Mouse (Mus musculus) brain, embryonic 14.5 days (tissue): ENCODE results near the gene Trim7.

ENCODE experiments used
- CTCF ChIP-seq: fragments of 200-500 bp; IDR thresholded peaks from 2 replicates; pipeline ENCODE4 v1.5.1; 2012; ENCODE audit warnings: inconsistent platforms, mild to moderate bottlenecking, moderate library complexity, borderline replicate concordance; ENCODE audit not compliant: insufficient read depth, insufficient read length; ENCODE audit errors: extremely low read depth
- POLR2A ChIP-seq: fragments of 200-500 bp; IDR thresholded peaks from 2 replicates; pipeline ENCODE4 v1.6.1; 2012; ENCODE audit warnings: mild to moderate bottlenecking, inconsistent platforms, borderline replicate concordance; ENCODE audit not compliant: poor library complexity, insufficient read depth, insufficient read length, severe bottlenecking; ENCODE audit errors: extremely low read depth

GRCm38 (mm10) chr11:48824311-48824830 lies 1.6 kb upstream of the Trim7 start:
- TF ChIP-seq CTCF (no peak), POLR2A (no peak)
